In the genomic region with DNA sequence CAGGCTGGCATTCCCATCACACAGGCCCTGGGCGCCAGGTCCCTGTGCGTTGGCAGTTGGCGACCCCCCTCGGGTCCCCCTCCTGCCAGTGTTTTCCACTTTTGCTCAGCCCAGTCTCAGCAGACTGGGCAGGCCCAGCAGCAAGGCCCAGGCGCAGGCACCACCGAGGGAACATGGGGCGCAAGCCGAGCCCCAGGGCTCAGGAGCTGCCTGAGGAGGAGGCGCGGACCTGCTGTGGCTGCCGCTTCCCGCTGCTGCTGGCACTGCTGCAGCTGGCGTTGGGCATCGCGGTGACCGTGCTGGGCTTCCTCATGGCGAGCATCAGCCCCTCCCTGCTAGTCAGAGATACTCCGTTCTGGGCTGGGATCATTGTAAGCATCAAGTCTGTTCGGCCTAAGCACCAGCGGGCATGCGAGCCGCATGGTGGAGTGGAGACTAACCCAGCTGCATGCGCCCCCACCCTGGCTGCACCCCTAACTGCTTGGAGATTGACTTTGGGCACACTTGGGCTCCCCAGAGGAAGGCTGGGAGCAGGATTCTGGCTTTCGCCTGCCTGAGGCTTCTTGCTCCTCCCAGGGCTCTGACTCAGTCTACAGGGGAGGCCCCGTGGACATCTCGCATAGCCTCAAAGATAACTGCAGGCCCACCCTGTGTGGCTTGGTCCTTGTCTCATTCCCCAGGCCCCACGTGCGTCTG, we compare ENCODE assay signal across 8 mouse cellular contexts. TPM values are rescaled to one million over a fixed set of nuclear protein-coding genes. Genes with fewer than 3 reads are reported as not detected.
DNase-seq lines count a peak whose midpoint lies in the region; ATAC-seq lines count a peak whose summit lies in the region.

No protein-coding gene starts in this region.

- H3K4me3 ChIP-seq in hindbrain, embryonic 16.5 days (ENCODE audit: low read length), result peak overlapping the region; percentile 51

- 5% methylated on average over 28 of the region's 28 CpGs for WGBS in hindbrain, embryonic 16.5 days

- no peaks in the 10 kb centered on the region for H3K27me3 ChIP-seq in hindbrain, embryonic 16.5 days (replicated peaks; ENCODE audit: control insufficient read depth, insufficient read depth, low read length)

- H3K4me1 ChIP-seq in hindbrain, embryonic 16.5 days (ENCODE audit: control insufficient read depth, insufficient read depth, low read depth, low read length), result peaks cover 14% of the 10 kb centered on the region

- H3K36me3 ChIP-seq in hindbrain, embryonic 16.5 days (ENCODE audit: control insufficient read depth, insufficient read depth, low read length), result no peaks in the 10 kb centered on the region

- peak overlapping the region; percentile 91 for H3K27ac ChIP-seq in hindbrain, embryonic 16.5 days (ENCODE audit: low read depth, low read length)

- H3K9ac ChIP-seq in hindbrain, embryonic 16.5 days (ENCODE audit: low read depth, low read length), result peak overlapping the region; percentile 81

- no peaks in the 10 kb centered on the region for H3K9me3 ChIP-seq in hindbrain, embryonic 16.5 days (ENCODE audit: control insufficient read depth, low read length)

- peak; percentile 97 for ATAC-seq in hindbrain, embryonic 16.5 days

- DNase-seq in adrenal gland, adult 2 months, result peak; percentile 92
- peak; percentile 74 for DNase-seq in embryo, embryonic 10 days (ENCODE audit: low spot score)
- DNase-seq in gastrocnemius, postnatal 10 days, result peak; percentile 79
- DNase-seq in left cerebral cortex, adult 18-20 months (ENCODE audit: low spot score in 2 of 2), result peak; percentile 42 to 51
- peak; percentile 80 for DNase-seq in lung, postnatal 25 days (ENCODE audit: low spot score)
- DNase-seq in right cerebral cortex, postnatal 10 days (ENCODE audit: low spot score in 2 of 2), result peak; percentile 86
- DNase-seq in spleen, adult 12 weeks (ENCODE audit: low spot score), result no peak

- H3K4me2 ChIP-seq in hindbrain, embryonic 16.5 days (ENCODE audit: low read length), result peak overlapping the region; percentile 84

RNA-seq across cellular contexts. Expression of gene Sspn, which starts 2.7 kb away (rescaled TPM):
- total RNA-seq in adrenal gland, adult 2 months (2021), result 10 to 100 TPM in 1 of 2 experiments, 1 to 10 TPM in 1; 9.8 to 17.0 TPM
- polyA plus RNA-seq in adrenal gland, adult 2 months (2012; rRNA removed), result 6.8 and 7.1 TPM in 2 replicates
- 100 to 1,000 TPM; 122 to 125 TPM for total RNA-seq in gastrocnemius, postnatal 10 days (2021)
- polyA plus RNA-seq in hindbrain, embryonic 16.5 days (2015; fragmentation: Nextera tagmentation; extraction: Ambion mirVana), result 5.8 and 6.4 TPM in 2 replicates
- 1 to 10 TPM; 4.5 to 4.6 TPM for total RNA-seq in left cerebral cortex, adult 18-20 months (2021)

Comparison
In these comparisons a context has a peak if more than half of its experiments do, and no peak if none do; other contexts are left out.
1. RNA of gene Sspn, which starts 2.7 kb away (total RNA-seq): 122 to 125 TPM in gastrocnemius, postnatal 10 days; 9.8 to 17.0 TPM in adrenal gland, adult 2 months and 4.5 to 4.6 TPM in left cerebral cortex, adult 18-20 months; every median in the first group is over 4 times any median in the second.